Mouse (Mus musculus): ENCODE results near the gene Strip1.

DNA sequence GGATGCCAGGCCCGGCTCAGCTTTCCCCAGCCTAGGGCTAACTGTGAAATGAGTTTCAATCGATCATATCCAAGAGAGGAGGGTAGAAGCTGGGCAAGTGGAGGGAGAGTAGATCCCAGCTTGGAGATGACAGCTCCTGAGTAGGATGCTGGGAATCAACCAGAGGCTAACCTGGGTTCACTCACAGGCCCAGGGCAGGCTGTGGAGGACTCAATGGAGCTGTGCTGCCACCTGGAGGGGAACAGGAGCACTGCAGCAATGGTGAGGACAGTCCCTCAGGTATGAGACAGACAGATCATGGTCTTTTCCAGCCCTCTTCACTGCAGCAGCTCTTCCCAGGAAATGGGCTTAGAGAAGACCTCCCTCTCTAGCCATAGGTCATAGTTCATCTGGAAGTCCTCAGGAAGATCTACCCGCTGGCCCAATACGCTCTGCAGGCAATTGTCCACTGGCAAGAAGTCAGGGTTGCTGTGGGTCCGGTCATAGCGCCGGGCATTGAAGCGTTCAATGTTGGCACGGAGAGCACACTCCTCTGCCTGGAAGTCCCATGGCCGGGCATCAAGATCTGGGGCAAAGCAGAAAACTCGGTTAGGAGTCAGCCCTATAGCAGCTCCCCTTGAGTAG lies 18.5 kb downstream of the Strip1 start:
- TF ChIP-seq POLR2A (IDR thresholded peaks at IDR 0.05; ENCODE audit: control insufficient read depth, extremely low read depth, insufficient read depth, low read length, poor library complexity) (no peak), CTCF (IDR thresholded peaks at IDR 0.05; ENCODE audit: borderline replicate concordance, control insufficient read depth, extremely low read depth, insufficient read depth, low read length, poor library complexity) (peak; percentile 75; the same call in 1 of the 2 replicates)

All from thymus, adult 2 months (tissue).